Mouse (Mus musculus): ENCODE data around the gene Naa40.

The Naa40 gene

DNA sequence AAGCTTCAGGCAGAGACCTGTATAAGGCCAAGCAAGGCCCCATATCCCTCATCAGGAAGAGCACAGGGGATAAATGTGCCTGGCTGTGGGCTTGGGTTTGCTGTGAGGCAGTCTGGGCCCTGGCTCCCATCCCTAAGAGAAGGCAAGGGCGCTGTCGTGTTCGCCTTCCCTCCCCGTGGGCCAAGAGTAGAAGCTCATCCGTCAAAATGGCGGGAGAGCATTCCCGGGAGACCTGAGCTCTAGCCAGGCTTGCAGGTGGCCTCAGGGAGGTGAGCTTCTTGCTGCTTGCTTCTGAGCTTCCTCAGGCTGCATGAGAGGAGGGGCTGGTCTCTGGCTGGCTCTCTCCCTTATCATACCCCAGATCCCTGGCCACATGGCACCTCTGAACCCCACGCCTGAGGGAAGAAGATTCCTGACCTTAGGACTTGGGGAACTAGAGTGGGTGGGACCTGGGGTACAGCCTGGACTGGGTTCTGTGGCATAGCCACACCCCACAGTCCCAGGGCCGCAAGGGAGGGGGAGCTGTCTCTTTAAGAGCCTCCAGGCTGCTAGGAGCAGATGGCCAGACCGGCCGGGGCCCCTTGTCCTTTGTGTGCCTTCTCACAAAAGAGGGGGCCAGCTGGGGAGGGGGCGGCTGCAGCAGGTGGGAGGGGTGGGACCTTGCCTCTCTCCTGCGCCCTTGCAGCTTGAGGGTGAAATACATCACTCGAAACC is 24.7 kb upstream of the Naa40 start:
- no peak for DNase-seq (ENCODE audit: low spot score)

DNA sequence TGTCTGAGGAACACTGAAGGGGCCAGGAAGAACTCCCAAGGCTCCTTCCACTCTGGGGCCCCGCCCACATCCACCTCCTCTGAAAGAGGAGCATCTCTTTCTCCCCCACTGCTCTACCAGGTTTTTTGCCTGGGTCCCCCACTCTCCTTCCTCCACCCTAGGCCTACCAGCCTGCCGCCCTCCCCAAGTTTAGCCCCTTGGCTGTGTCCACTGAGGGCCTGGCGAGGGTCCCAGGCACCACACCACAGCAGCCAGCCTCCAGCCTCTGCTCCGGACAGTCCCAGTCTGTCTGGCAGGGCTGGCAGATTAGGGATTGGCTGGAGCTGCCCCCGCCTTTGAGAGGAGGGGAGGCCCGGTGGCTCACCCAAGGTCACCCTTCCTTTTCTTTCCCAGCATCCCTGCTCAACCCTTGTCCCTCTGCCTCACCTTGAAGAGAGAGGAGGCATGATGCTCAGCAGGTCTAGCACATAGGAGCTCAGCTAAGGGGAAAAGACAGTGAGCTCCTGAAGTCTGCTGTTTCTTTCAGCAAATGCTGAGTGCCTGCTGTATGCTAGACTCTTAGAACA is 23.9 kb upstream of the Naa40 start:
- peak; percentile 9 for DNase-seq (ENCODE audit: low spot score)

DNA sequence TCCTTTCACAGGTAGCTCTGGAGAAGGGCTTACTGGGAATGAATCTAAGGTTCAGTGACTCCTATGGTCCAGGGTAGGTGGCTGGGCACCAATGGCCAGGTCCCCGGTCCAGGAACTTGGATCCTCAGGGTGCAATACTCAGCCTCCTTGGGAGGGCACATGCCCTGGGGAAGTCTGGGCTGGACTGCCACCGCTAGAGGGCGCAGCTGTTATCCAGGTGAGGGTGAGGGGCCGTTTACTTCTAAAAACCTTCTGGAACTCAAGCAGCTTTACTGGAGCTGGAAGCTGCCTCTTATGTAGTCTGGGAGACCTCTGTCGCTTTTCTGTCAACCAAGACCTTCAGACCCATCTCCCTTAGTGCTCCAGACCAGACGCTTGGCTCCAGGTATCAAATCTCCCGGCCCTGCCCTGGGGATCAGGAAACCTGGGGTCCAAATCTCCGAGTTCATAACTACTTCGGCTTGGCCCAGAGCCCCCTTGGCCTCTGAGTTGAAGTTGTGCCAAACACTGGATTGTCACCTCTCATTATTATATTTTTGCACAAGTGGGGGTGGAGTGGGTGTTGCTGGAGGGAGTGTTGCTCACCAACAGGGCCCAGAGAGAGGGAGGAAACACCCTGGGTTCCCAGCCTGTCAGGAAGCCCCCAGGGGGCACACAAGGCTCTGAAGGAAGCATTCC is 23.2 kb upstream of the Naa40 start:
- DNase-seq (ENCODE audit: low spot score): peak; percentile 87

DNA sequence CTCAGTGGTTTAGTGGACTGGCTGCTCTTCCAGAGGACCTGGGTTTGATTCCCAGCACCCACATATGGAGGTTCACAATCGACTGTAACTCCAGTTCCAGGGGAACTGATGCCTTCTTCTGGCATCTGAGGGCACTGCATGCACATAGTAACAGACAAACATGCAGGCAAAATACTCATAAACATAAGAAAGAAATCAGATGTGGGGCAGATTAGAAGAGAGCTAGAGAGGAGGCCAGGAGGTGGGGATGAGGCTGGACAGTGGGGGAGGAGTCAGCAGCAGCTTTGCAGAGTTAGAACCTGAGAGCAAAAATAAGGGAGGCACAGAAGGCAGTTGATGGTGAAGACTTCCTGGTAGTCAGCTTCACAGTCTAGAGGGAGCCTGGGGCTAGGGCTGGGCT is 21.6 kb upstream of the Naa40 start:
- no peak for DNase-seq (ENCODE audit: low spot score)

DNA sequence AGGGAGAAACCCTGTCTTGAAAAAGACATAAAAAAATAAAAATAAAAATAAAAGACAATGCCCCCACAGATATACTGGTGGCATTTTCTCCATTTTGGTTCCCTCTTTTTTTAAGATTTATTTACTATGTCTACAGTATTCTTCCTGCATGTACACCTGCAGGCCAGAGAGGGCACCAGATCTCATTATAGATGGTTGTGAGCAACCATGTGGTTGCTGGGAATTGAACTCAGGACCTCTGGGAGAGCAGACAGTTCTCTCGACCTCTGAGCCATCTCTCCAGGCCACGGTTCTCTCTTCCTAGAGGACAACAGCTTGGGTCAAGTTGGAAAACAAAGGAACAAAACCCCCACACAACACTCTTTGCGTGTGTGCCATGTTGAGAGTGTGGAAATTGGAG is 21.0 kb upstream of the Naa40 start:
- no peak for DNase-seq (ENCODE audit: low spot score)

DNA sequence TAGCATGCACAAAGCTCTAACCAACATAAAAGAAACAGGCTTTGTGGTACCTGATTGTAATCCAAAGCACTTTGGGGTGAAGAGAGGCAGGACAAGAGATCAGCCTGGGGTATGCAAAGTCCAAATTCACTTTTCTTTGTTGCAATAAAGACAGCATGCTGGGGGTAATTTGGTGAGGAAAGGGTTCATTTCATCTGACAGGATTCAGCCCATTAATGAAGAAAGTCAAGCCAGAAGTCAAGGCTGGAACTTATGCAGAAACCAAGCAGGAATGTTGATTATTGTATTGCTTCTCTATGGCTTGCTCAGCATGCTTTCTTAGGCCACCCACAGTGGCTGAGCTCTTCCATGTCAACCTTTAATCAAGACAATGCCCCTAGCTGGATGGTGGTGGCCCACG is 20.5 kb upstream of the Naa40 start:
- no peak for DNase-seq (ENCODE audit: low spot score)

DNA sequence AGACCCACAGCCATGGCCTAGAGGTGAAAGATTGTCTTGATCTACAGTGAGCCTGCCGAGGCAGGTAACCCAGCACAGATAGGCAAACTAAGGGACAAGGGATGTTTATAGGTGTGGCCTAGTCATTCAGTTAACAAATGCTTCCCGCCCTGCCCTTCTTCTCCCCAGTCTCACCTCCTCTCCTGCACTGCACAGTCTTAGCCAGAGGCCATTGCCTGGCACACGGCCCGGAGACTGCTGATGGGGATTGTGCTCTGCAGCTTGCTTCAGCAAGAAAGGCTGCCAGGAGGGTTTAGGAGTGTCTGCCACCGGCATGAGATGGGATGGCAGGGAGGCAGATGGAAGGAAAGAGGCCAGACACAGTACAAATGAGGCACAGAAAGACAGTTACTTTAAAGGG is 16.9 kb upstream of the Naa40 start:
- DNase-seq (ENCODE audit: low spot score): peak; percentile 41

DNA sequence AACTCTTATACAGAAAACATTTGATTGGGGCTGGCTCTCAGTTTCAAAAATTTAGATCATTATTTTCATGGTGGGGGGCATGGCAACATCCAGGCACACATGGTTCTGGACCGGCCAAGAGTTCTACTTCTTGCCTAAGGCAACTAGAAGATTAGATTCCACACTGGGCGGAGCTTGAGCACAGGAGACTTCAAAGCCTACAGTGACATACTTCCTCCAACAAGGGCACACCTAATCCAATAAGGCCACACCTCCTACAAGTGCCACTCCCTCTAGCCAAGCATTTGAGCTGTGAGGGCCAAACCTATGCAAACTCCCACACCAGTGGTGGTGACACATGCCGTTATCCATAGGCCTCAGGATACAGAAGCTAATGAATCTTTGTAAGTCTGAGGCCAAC is 5.0 kb upstream of the Naa40 start:
- no peak for DNase-seq (ENCODE audit: low spot score)

DNA sequence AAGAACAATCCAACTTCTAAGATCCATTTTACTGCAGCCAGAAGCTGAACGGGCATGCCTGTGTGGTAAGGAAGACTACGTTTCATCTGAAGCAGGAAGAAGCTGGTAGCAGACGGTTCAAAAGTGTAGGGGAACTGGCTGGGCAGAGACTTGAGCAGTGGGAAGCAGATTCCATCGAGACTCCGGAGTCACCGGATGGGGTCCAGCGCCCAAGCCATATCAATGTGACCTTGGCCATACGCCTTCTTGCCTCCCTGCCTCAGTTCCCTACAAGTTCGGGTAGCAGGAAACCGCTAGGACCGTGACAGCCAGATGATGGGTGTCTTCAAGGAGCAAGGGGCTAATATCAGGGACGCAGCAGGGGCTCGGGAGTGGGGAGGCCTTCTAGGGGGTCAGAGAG is 692 bp downstream of the Naa40 start:
- no peak for DNase-seq (ENCODE audit: low spot score)

DNA sequence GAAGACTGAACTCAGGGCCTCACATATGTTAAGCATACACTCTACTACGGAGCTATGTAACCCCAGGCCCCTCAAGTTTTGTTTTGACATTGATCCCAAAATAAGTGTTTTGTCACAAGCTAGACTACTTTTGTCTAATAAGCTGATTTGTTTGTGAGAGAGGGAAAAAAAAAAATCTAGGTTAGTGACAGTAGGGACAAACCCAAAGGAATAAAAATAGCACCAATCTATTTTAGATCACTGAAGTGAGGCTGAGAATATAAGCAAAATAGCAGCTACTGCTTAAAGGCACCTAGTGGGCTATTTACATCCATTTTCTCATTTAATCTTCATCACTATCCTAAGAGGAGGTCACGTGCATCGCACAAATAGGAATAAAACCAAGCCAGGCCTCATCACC is 1.4 kb downstream of the Naa40 start:
- no peak for DNase-seq (ENCODE audit: low spot score)

DNA sequence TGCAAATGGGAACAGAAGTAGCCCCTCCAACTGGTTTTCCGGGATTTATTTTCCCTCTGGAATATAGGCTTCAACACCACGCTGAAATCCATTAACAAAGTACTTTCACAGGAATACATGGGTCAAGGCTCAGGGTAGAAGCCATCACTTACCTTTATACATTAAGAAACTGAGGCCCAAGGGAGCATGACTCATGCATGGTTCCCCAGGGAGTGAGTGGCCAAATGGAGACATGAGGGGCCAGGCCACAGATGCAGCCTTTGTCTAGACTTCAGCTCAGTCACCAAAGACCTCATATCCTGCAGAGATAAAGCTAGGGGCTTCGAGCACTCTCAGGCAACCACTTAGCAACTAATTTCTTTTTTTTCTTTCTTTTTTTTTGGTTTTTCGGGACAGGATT is 4.2 kb downstream of the Naa40 start:
- no peak for DNase-seq (ENCODE audit: low spot score)

DNA sequence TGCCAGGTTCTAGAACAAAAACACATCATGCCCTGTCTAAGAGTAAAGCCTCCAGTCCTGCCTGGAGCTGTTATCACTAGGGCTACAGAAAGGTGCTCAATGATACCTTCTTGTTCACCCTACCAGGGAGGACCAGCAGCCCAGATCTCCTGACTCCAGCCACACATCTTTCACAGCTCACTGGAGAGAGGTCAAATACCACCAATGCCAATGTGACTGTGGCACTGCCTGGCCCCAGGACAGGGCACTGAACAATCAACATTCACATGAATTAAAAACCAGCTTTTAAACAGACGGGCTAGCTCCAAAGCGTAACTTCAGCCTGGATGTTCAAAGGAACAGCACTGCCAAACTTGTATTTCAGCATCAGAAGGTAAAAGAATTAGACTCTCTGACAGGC is 5.0 kb downstream of the Naa40 start:
- no peak for DNase-seq (ENCODE audit: low spot score)

DNA sequence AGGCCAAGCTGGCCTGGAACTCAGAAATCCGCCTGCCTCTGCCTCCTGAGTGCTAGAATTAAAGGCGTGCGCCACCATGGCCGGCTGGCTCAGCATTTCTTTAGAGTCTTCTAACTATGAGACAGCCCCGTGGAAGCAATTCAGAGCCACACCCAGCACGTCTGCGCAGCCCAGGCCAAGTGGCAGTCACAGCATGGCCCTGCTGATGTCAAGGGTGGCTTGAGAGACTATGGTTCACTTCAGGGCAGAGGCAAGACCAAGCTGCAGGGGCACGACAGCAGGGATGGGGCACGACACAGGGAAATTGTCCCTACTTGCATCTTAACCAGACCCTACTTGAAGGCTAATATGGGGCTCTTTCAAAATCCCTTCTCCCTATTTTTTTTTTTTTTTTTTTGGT is 5.5 kb downstream of the Naa40 start:
- DNase-seq (ENCODE audit: low spot score): no peak

DNA sequence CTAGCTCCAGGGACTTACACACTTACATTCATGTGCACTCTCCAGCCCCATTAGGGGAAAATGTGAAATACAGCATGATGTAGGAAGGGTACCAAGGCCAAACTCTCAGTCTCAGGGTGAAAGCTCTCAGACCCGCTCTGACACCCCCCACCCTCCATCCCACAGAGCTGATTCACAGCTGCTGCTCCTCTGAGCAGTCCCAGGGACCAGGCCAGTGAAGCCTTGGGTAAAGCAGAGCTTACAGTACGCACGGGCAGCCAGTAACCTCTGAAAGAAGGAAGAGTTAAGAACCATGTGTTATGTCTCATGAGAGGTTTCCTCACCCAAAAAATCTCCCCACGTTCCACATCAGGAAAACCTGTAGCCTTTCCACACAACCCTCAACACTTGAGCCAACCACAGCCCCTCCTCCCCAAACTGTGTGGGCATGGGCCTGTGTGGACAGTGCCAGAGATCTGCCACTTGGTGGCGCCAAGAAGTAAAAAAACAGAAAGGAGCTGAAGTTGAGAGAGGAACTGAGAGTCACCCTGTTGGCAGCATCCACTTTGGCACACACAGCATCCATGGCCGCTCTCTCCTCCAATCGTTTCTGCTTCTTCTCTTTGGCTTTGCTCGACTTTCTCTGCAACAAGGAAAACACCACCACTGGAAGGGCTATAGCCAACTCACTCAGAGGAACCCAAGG is 6.3 kb downstream of the Naa40 start:
- peak; percentile 82 for DNase-seq (ENCODE audit: low spot score)

DNA sequence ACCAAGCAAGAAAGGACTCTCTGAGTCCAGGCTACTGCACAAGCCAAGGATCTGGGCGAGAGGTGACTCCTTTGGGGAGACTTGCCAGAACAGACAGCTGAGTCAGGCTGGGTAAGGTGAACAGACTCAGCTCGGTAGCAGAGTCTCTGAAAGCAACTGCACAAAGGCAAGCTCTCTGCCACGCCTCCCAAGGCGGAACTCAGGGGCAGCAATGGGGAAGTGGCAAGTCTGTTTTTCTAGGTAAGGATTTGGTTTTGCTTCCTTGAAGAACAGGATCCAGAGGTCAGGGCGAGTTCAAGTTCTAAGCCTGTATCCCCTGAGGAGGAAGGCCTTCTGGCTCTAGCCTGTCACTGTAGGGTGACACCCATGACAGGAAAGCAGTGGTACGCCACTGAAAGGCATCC is 14.5 kb downstream of the Naa40 start:
- peak; percentile 50 for DNase-seq (ENCODE audit: low spot score)

DNA sequence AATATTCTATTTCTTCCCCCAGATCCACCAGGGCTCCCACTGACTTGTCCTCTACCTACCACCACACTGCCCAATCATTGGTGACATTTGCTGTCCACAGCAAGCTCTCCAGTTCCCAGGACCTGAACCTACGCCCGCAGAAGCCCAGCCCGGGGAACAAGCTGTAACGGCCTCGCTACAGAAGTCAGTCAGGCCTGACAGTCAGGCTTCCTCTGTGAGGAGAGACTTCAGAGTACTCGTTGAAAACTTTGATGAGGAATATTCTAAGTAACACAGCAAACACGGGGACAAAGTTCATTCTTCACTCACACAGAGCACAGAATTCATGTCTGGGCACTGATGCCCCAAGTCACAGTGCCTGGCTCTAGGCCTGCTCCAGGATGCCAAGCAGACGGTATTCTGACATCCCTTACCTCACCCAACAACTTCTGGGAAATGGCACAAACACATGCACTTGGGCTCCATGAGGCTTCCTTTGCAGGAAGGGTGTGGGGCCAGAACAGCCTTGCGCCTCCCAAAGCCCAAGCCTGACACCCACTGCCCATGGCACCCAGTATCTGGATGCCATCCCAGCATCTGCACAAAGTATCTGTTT is 15.8 kb downstream of the Naa40 start:
- no peak for DNase-seq (ENCODE audit: low spot score)

DNA sequence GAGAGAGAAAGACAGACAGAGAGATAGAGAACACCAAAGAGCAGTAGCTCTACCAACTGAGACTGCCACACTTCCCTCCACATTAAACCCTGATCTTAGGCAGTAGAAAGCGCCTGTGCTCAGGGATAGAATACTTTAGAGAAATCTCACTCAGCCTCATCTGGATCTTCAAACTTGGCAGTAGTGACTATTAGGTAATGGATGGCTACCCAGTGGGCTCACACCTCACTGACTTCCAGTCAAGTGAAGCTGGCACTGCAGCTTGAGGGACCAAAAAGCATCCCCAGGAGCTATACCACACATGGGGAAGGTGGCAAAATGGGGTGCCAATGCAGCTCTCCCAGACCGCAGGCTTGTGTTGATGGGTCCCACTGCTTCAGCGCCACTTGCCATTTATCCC is 16.7 kb downstream of the Naa40 start:
- DNase-seq (ENCODE audit: low spot score): no peak

DNA sequence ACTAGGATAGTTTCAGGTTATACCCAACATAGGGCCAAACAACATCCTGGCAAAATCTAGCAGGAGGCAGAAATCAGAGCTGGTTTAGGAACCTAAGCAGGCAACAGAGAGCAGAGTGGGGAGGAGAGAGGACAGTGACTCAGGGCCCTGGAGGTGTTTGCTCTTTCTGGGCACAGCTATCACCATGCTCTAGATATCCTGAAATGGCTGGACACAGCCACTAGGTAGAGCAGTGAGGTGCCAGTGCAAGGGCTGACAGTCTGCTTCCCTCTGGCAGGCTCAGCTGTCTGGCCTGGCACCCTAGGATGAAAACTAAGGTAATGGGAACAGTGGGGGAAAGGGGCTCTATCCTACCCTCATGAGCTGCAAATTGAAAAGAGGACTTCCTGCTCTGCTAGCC is 17.5 kb downstream of the Naa40 start:
- no peak for DNase-seq (ENCODE audit: low spot score)

DNA sequence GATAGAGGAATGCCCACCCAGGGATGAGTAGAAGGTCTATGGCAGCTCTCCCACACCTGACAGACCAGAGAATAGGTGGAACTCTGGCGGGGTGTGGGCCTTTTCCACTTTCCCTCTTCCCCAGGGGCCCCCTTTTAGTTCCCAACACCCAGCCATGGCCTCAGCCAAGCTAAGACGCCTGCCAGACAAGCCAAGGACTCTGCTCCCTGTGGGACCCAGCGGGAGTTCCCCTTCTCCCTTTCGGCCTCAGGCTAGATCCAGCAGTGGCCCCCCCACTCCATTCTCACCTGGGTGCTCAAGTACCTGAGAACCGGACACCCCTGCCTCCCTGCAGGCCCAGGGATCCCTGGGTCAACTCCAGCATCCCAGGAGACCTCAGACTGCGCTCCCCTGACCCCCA is 18.8 kb downstream of the Naa40 start:
- DNase-seq (ENCODE audit: low spot score): no peak

DNA sequence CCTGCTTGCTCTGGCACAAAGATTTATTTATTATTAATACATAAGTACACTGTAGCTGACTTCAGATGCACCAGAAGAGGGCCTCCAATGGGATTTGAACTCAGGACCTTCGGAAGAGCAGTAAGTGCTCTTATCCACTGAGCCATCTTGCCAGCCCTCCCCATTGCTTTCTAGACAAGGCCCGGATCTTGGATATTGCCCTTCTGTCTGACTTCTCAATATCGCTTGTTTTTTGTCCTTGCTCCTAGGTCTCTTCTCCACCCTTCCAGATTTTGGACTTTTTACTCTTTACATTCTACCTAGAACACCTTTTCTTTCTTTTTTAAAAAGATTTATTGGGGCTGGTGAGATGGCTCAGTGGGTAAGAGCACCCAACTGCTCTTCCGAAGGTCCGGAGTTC is 22.2 kb downstream of the Naa40 start:
- DNase-seq (ENCODE audit: low spot score): no peak

DNA sequence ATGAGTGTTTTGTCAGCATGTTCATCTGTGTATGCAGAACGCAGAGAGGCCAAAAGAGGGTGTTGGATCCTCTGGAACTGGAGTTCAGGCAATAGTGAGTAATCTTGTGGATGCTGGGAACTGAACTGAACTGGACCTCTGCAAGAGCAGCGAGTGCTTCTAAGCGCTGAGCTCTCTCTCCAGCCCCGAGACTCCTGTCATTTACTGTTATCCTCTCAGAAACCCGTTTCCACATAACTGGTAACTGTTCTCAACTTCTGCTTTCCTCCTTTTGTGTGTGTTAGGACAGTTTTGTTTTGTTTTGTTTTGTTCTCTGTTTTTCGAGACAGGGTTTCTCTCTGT is 23.1 kb downstream of the Naa40 start:
- DNase-seq (ENCODE audit: low spot score): no peak

DNA sequence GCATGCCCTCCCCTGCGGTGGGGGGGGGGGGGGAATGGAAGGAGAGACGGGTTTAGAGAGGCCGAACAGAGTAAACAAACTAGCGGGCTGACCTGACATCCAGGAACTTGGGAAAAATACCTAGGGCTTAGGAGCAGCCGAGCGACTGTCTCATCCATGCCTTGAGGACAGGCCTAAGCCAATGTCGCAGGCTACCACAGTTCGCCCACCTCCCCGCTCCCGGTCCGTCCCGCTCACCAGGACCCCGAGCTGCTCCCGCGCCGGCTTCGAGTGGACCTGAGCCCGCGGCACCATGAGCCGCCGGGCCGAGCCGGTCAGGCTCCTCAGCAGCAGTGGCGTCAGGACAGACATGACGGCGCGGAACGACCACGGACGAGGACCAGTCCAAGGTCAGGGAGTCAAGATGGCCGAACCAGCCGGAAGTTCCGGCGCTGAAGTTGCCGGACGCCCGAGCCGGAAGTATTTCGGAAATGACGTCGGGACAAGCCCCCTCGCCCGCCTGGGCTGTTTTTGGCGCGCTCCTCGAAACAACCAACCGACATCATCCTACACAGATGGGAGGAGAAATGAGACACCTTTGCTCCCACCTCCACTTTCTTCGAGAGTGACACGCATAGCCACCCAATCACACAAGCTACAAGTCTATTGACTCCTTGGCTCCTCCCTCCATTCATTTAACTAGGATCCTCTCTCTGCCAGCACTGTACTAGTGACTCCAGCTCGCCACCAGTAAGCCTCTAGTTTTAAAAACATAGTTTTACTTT is 23.6 kb downstream of the Naa40 start, which contains the start of gene Cox8a:
Gene Cox8a, minus strand, starts transcription at position 455 of the 764 bp plus-strand sequence.
- DNase-seq (ENCODE audit: low spot score): peak; percentile 96

Measured in urinary bladder, postnatal 14 days (tissue).